Mouse (Mus musculus): ENCODE measurements around the gene Rft1. TPM values are rescaled to one million over a fixed set of nuclear protein-coding genes. Genes with fewer than 3 reads are reported as not detected.
A peak's percentile ranks its signal among the peaks of the same experiment; 100 is the strongest.
"Not testable (repeated sequence)": the region's sequence is repeated elsewhere in the genome, so short reads cannot be mapped to it uniquely, and the experiment has no call there.

The Rft1 gene
- polyA plus RNA-seq, 1 experiment from 2014 or later: 11.3 TPM

- H3K36me3 ChIP-seq (ENCODE audit: inconsistent target): no peaks in the 10 kb centered on the region
- H3K79me2 ChIP-seq (ENCODE audit: inconsistent target): peaks cover 39% of the 10 kb centered on the region
- WGBS (ENCODE audit: missing documents): under 1% methylated on average over 62 of the region's 68 CpGs
- no peak overlapping the region for H3K4me3 ChIP-seq (ENCODE audit: inconsistent target)
- no peak overlapping the region for H3K27ac ChIP-seq
Observed at GRCm38 (mm10) chr14:30715618-30716050, 61.5 kb downstream of the Rft1 start.

GRCm38 (mm10) chr14:30716051-30716952, 62.1 kb downstream of the Rft1 start:
- H3K27ac ChIP-seq: peak overlapping the region; percentile 91
- H3K79me2 ChIP-seq (ENCODE audit: inconsistent target): peaks cover 45% of the 10 kb centered on the region
- H3K4me3 ChIP-seq (ENCODE audit: inconsistent target): peak overlapping the region; percentile 70
- no peaks in the 10 kb centered on the region for H3K36me3 ChIP-seq (ENCODE audit: inconsistent target)
- WGBS (ENCODE audit: missing documents): 2% methylated on average over 59 of the region's 106 CpGs

- peak overlapping the region; percentile 70 for H3K4me3 ChIP-seq (ENCODE audit: inconsistent target)
- no peaks in the 10 kb centered on the region for H3K36me3 ChIP-seq (ENCODE audit: inconsistent target)
- peak overlapping the region; percentile 91 for H3K27ac ChIP-seq
- peaks cover 52% of the 10 kb centered on the region for H3K79me2 ChIP-seq (ENCODE audit: inconsistent target)
- WGBS (ENCODE audit: missing documents): 9% methylated on average over 7 of the region's 7 CpGs
Observed at GRCm38 (mm10) chr14:30716953-30717285, 62.8 kb downstream of the Rft1 start.

DNA sequence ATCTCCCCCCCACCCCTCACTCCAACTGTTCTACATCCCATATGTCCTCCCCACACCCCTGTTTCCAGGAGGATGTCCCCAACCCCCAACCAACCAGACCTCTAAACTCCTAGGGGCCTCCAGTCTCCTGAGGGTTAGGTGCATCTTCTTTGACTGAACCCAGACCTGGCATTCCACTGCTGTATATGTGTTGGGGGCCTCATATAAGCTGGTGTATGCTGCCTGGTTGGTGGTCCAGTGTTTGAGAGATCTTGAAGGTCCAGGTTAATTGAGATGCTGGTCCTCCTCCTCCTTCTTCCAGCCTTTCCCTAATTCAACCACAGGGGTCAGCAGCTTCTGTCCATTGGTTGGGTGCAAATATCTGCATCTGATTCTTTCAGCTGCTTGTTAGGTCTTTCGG, 64.5 kb downstream of the Rft1 start:
- not testable (repeated sequence) for H3K36me3 ChIP-seq (ENCODE audit: inconsistent target); H3K27ac ChIP-seq; H3K4me3 ChIP-seq (ENCODE audit: inconsistent target)
- peaks cover 69% of the 10 kb centered on the region for H3K79me2 ChIP-seq (ENCODE audit: inconsistent target)
- WGBS (ENCODE audit: missing documents): 100% methylated on average over 1 of the region's 1 CpGs

DNA sequence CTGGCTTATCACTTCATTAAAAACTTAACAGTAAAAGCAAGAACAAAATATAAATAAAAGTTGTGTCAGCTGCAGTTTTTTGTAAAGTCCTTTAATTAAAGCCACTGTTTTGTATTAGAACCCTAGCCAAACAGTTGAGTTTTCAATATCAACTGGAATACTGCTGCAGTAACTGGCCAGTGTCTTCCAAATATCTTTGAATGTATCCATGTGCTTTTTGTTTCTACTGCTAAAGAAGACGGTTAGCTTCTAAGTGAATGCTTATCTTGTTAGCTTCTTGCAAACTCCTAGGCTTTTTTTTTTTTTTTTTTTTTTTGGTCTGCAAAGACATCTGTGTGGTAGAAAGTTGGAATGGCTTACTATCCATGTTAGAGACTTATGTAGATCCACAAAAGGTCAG, 65.4 kb downstream of the Rft1 start:
- Histone ChIP-seq H3K27ac (no peak overlapping the region), H3K4me3 (ENCODE audit: inconsistent target) (no peak overlapping the region), H3K36me3 (ENCODE audit: inconsistent target) (no peaks in the 10 kb centered on the region), H3K79me2 (ENCODE audit: inconsistent target) (peaks cover 78% of the 10 kb centered on the region)
- 78% methylated on average over 1 of the region's 1 CpGs for WGBS (ENCODE audit: missing documents)

- Histone ChIP-seq H3K27ac (no peak overlapping the region), H3K79me2 (ENCODE audit: inconsistent target) (peaks cover 100% of the 10 kb centered on the region), H3K36me3 (ENCODE audit: inconsistent target) (no peaks in the 10 kb centered on the region), H3K4me3 (ENCODE audit: inconsistent target) (no peak overlapping the region)
- WGBS (ENCODE audit: missing documents): 100% methylated on average over 1 of the region's 1 CpGs
Observed at GRCm38 (mm10) chr14:30721850-30722249, 67.7 kb downstream of the Rft1 start.

GRCm38 (mm10) chr14:30722406-30722805, 68.2 kb downstream of the Rft1 start:
- H3K36me3 ChIP-seq (ENCODE audit: inconsistent target): no peaks in the 10 kb centered on the region
- 92% methylated on average over 5 of the region's 5 CpGs for WGBS (ENCODE audit: missing documents)
- H3K27ac ChIP-seq: no peak overlapping the region
- peaks cover 100% of the 10 kb centered on the region for H3K79me2 ChIP-seq (ENCODE audit: inconsistent target)
- H3K4me3 ChIP-seq (ENCODE audit: inconsistent target): no peak overlapping the region

- Histone ChIP-seq H3K36me3 (ENCODE audit: inconsistent target) (no peaks in the 10 kb centered on the region), H3K79me2 (ENCODE audit: inconsistent target) (peaks cover 100% of the 10 kb centered on the region), H3K4me3 (ENCODE audit: inconsistent target) (no peak overlapping the region), H3K27ac (no peak overlapping the region)
- 92% methylated on average over 3 of the region's 3 CpGs for WGBS (ENCODE audit: missing documents)
Observed at GRCm38 (mm10) chr14:30731896-30732295, 77.7 kb downstream of the Rft1 start.

DNA sequence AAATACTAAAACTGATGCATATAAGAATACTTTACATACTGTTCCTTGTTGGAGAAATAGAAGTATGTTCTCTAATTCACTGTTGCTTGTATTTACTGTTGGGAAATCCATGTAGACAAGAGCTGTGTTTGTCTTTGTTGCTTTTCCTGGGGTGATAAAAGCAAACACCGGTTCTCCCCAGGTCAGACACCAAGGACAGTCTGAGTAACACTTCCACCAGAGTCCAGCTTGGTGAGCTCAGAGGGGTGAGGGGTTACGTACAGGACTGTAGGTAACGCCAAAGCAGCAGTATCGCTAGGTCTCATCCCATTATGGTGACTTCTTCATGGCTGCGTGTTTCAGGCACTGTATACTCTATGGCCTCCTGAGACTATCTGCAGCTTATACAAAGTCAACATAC, 80.5 kb downstream of the Rft1 start:
- Histone ChIP-seq H3K4me3 (ENCODE audit: inconsistent target) (no peak overlapping the region), H3K36me3 (ENCODE audit: inconsistent target) (no peaks in the 10 kb centered on the region), H3K79me2 (ENCODE audit: inconsistent target) (peaks cover 100% of the 10 kb centered on the region), H3K27ac (no peak overlapping the region)
- WGBS (ENCODE audit: missing documents): 100% methylated on average over 5 of the region's 5 CpGs

GRCm38 (mm10) chr14:30735810-30736209, 81.7 kb downstream of the Rft1 start:
- Histone ChIP-seq H3K36me3 (ENCODE audit: inconsistent target) (no peaks in the 10 kb centered on the region), H3K27ac (no peak overlapping the region), H3K4me3 (ENCODE audit: inconsistent target) (no peak overlapping the region), H3K79me2 (ENCODE audit: inconsistent target) (peaks cover 100% of the 10 kb centered on the region)
- 84% methylated on average over 3 of the region's 3 CpGs for WGBS (ENCODE audit: missing documents)

DNA sequence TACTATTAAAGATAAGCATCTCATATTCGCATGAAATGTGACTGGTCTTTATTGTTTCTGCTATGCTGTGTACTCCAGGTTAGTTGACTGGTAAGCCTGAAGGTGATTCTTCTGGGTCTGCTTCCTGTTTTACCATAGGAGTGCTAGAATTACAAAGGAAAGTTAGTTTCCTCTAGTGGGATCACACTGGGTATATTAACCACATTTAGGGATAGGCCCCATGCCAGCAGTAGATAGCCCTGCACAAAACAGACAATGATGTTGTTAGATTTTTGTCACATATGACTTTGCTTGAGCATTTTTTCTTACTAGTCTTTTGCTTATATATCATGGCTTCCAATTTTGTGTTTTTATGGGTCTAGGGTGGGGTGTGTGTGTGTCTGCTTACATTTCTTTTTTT, 82.3 kb downstream of the Rft1 start:
- Histone ChIP-seq H3K27ac (no peak overlapping the region), H3K4me3 (ENCODE audit: inconsistent target) (no peak overlapping the region), H3K36me3 (ENCODE audit: inconsistent target) (no peaks in the 10 kb centered on the region), H3K79me2 (ENCODE audit: inconsistent target) (peaks cover 100% of the 10 kb centered on the region)
- WGBS (ENCODE audit: missing documents): 60% methylated on average over 1 of the region's 1 CpGs

Other genes starting within 250 kb of the Rft1 start
- 11.6 to 14.2 TPM (median 14.1 TPM) in 3 replicates for gene Dcp1a, start 174.8 kb upstream of the Rft1 start, polyA plus RNA-seq (2018)
- gene Cacna1d, start 162.9 kb upstream of the Rft1 start, polyA plus RNA-seq (2018): 2.5 to 4.5 TPM (median 3.1 TPM) in 3 replicates
- 167 to 319 TPM (median 208 TPM) in 3 replicates for gene Tkt, start 106.0 kb upstream of the Rft1 start, polyA plus RNA-seq (2018)
- 108 to 303 TPM (median 176 TPM) in 3 replicates for gene Prkcd, start 28.1 kb upstream of the Rft1 start, polyA plus RNA-seq (2018)
- gene Sfmbt1, start 60.5 kb downstream of the Rft1 start, polyA plus RNA-seq (2018): 21.6 to 32.5 TPM (median 29.4 TPM) in 3 replicates
- gene Tmem110, start 171.2 kb downstream of the Rft1 start, polyA plus RNA-seq (2018): 4.9 to 7.5 TPM (median 7.1 TPM) in 3 replicates
- 0.19 TPM in 1 of 3 replicates, not detected in the others for gene Mustn1, start 224.8 kb downstream of the Rft1 start, polyA plus RNA-seq (2018)
- not detected in 3 replicates for gene Itih4, start 232.1 kb downstream of the Rft1 start, polyA plus RNA-seq (2018)

All from macrophage (primary cell).